Mouse (Mus musculus): ENCODE results near the gene Vsig4.
"Not testable (repeated sequence)": the region's sequence is repeated elsewhere in the genome, so short reads cannot be mapped to it uniquely, and the experiment has no call there.

Gene Vsig4

GRCm38 (mm10) chrX:96293338-96293737, at the start of gene Vsig4:
Gene Vsig4 (minus strand): TSS chrX:96293438.
- DNase-seq (ENCODE audit: low spot score in 2 of 2) = no peak

DNA sequence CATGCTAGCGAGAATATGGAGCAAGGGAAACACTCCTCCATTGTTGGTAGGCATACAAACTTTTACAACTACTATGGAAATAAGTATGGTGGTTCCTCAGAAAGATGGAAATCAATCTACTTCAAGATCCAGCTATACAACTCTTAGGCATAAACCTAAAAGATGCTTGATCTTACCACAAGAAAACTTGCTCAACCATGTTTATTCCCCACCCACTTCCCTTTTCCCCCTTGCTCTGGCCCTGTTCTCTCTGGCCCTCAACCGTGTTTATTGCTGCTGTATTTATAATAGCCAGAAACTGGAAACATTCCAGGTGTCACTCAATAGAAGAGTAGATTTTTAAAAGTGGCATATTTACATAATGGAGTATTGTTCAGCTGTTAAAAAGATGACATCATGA, 45.9 kb upstream of the Vsig4 start:
- no peak for DNase-seq (ENCODE audit: low spot score in 2 of 2)

GRCm38 (mm10) chrX:96329764-96330163, 36.5 kb upstream of the Vsig4 start:
- DNase-seq (ENCODE audit: low spot score in 2 of 2) = no peak

DNA sequence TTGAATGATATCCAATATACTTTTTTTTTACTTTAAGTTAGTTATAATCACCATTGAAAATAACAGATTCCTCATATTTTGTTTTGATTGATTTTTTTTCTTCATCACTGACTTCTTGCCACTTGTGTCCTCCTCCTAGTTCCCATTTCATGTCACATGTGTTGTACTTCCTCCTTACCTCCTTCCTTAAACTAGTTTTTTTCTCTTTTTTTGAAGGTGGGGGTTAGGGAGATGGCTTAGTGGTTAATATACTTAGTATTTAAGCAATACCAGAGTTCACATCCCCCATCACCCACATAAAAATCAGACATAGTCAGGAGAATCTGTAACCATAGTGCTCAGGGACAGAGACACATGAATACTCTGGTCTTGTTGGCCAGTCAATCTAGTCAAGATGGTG, 36.7 kb downstream of the Vsig4 start:
- no peak for DNase-seq (ENCODE audit: low spot score in 2 of 2)

DNA sequence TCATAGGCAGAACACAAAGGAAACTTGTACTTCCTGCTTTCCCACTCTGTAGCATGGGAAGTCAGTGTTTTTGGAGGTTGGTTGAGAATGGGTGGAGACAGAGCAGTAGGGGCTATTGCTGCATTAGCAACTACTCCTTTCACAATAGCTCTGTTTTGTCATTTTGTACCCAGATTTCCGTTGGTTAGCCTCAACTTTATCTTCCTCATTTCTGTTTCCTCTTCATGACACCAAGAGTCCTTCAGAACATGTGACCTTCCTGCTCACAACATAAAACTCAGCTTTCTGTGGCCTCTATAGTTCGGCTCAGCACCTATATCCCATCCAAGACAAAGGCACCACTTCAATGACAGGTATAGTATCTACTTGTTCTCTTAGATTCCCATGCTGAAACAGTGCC, 53.6 kb downstream of the Vsig4 start:
- DNase-seq (ENCODE audit: low spot score in 2 of 2) = no peak

GRCm38 (mm10) chrX:96239037-96239436, 54.2 kb downstream of the Vsig4 start:
- no peak for DNase-seq (ENCODE audit: low spot score in 2 of 2)

- no peak for DNase-seq (ENCODE audit: low spot score in 2 of 2)
Measured at GRCm38 (mm10) chrX:96235775-96236174, 57.5 kb downstream of the Vsig4 start.

DNA sequence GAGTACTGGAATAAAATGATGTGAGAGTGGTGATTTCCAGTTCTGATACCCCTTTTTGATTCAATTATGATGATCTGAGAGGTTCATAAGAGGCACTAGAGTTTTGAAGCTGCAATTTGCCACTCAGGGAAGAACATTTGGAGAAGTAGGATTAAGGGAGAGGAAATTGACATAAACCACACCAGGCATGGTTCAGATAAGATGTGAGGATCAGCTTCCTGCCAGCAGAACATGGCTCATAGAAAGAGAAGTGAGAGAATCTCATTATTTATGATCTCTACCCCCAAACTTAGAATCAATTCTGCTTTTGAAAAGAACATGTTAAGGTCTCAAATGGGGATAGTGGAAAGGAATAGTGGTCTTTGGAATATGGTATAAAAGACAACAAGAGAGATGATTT, 66.2 kb downstream of the Vsig4 start:
- DNase-seq (ENCODE audit: low spot score in 2 of 2) = no peak

- DNase-seq (ENCODE audit: low spot score in 2 of 2) = no peak
Measured at GRCm38 (mm10) chrX:96225474-96225873, 67.8 kb downstream of the Vsig4 start.

DNA sequence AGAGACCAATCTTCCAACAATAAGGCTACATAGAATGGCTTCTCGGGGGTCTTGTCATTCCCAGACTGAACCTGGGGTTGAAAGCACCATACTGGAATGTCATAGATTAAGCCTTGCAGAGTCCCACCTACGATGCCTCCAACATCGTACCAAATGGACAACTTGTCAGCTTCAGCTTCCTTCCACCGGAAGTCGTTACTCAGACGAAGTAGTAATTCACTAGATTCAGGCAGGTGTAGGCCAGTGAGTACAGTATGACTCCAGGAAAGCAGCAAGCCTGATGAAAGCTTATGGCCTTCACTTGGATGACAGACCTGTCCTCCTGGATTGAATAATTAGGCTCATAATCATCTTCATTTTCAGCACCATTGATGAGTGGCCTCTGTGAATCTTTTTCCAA, 69.0 kb downstream of the Vsig4 start:
- DNase-seq (ENCODE audit: low spot score in 2 of 2) = no peak

DNA sequence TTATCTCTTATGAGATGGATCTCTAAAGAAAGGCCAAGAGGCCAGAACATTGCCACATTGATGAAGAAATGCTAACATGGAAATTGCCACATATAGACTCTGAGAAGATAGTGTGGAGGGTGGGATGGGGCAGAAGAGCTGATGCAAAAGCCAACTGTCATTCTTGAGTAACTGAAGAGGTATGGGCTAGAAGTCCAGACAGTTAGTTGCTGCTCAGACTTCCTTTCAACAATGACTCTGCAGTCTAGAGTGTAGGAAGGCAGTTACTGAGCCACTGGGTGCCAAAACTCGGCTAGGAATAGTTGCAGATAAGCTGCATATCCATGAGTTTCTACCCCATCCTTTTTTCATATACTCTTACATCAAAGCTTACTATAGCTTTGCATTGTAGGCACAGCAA, 75.2 kb downstream of the Vsig4 start:
- no peak for DNase-seq (ENCODE audit: low spot score in 2 of 2)

- no peak for DNase-seq (ENCODE audit: low spot score in 2 of 2)
Measured at GRCm38 (mm10) chrX:96206872-96207271, 86.4 kb downstream of the Vsig4 start.

GRCm38 (mm10) chrX:96205143-96205542, 88.1 kb downstream of the Vsig4 start:
- not testable (repeated sequence) for DNase-seq (ENCODE audit: low spot score in 2 of 2)
